24 mouse cellular contexts compared by ENCODE assay signal in the genomic region with DNA sequence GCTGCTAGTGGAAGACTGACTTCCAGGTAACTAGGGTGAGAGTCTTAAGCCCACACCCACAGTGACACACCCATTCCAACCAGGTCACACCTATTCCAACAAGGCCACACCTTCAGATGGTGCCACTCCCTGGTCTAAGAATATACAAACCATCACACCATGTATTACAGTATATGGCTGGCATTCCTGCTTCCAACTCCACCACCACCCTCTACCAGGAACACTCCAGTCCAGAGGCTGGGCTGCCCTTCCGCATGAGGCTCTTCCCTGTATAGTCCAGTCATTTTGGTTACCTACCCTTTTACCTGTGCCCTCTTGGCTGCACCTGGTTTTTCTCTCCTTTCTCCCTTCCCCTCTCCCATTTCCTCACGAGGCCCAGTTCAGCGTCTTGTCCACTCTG. TPM values are rescaled to one million over a fixed set of nuclear protein-coding genes. Genes with fewer than 3 reads are reported as not detected.
A peak's percentile ranks its signal among the peaks of the same experiment; 100 is the strongest.
DNase-seq lines count a peak whose midpoint lies in the region; ATAC-seq and TF ChIP-seq lines count a peak whose summit lies in the region.
"Not testable (repeated sequence)": the region's sequence is repeated elsewhere in the genome, so short reads cannot be mapped to it uniquely, and the experiment has no call there.
"Had no signal": no experiment of that assay in that cellular context is flagged by ENCODE, and none has a peak within 500 bp of the region (broad histone marks: within the 10 kb centered on the region; RNA-seq: fewer than 3 reads in every experiment).

No protein-coding gene starts in this region.

- in situ Hi-C loops in ES-E14 (cut with MboI; ENCODE audit: low sequenced_read_pairs in 2 of 2, unreplicated experiment in 2 of 2) = not testable (repeated sequence)

- not testable (repeated sequence) for H3K9me3 ChIP-seq in ES-E14 (ENCODE audit: control insufficient read depth, insufficient read depth, low read depth, low read length); intestine, embryonic 14.5 days (ENCODE audit: control insufficient read depth, low read length); intestine, embryonic 15.5 days; midbrain, embryonic 11.5 days (ENCODE audit: control insufficient read depth, low read length); stomach, postnatal 0 days (ENCODE audit: control insufficient read depth, low read length)

- TF ChIP-seq EP300 in stomach, postnatal 0 days (optimal IDR thresholded peaks at IDR 0.05) = not testable (repeated sequence)

- 0 out of 2 replicates have a peak, but pooled peaks have one; percentile 27 for ATAC-seq in intestine, embryonic 14.5 days (replicated peaks; ENCODE audit: low FRiP score, low TSS enrichment, low read depth)
- ATAC-seq in intestine, embryonic 15.5 days = peak; percentile 61; the same call in 1 of the 2 replicates
- ATAC-seq in midbrain, embryonic 11.5 days (ENCODE audit: low FRiP score) = not testable (repeated sequence)
- ATAC-seq in stomach, postnatal 0 days (ENCODE audit: low FRiP score, low TSS enrichment) = peak; percentile 91

- 76% methylated on average over 3 of the region's 3 CpGs for WGBS in intestine, embryonic 14.5 days
- 68% methylated on average over 3 of the region's 3 CpGs for WGBS in intestine, embryonic 15.5 days
- WGBS in large intestine, adult 2 months = 64% methylated on average over 3 of the region's 3 CpGs
- 90% methylated on average over 3 of the region's 3 CpGs for whole genome bisulfite sequencing in midbrain, embryonic 11.5 days
- WGBS in stomach, postnatal 0 days = 71% methylated on average over 3 of the region's 3 CpGs

- peaks cover 15 to 31% of the 10 kb centered on the region in 2 experiments for H3K4me1 ChIP-seq in ES-E14 (ENCODE audit: control insufficient read depth in 2 of 2, insufficient read depth in 2 of 2, low read length in 2 of 2, poor library complexity in 1 of 2)
- not testable (repeated sequence) for H3K4me1 ChIP-seq in intestine, embryonic 14.5 days (replicated peaks; ENCODE audit: control insufficient read depth, insufficient read depth, low read length); intestine, embryonic 15.5 days (replicated peaks); midbrain, embryonic 11.5 days (ENCODE audit: control insufficient read depth, insufficient read depth, low read length); stomach, postnatal 0 days (replicated peaks; ENCODE audit: control insufficient read depth, insufficient read depth); testis, adult 2 months (ENCODE audit: control insufficient read depth, insufficient read depth, low read length)

- not testable (repeated sequence) for H3K4me2 ChIP-seq in intestine, embryonic 14.5 days (ENCODE audit: low read length); intestine, embryonic 15.5 days (replicated peaks); midbrain, embryonic 11.5 days; stomach, postnatal 0 days (replicated peaks; ENCODE audit: low read depth)

- not testable (repeated sequence) for TF ChIP-seq CTCF in stomach, postnatal 0 days (IDR thresholded peaks at IDR 0.05; ENCODE audit: low read depth); testis, adult 2 months (IDR thresholded peaks at IDR 0.05; ENCODE audit: control insufficient read depth, insufficient read depth, insufficient replicate concordance, low read depth, low read length)

- H3K9ac ChIP-seq in ES-E14 (ENCODE audit: insufficient read depth, low read depth, low read length, poor library complexity, severe bottlenecking); intestine, embryonic 14.5 days (ENCODE audit: low read length); intestine, embryonic 15.5 days; midbrain, embryonic 11.5 days (ENCODE audit: low read length); stomach, postnatal 0 days (ENCODE audit: low read length): not testable (repeated sequence)

- H3K36me3 ChIP-seq in ES-E14 (ENCODE audit: control insufficient read depth, insufficient read depth, low read length, poor library complexity, severe bottlenecking); intestine, embryonic 14.5 days (ENCODE audit: control insufficient read depth, insufficient read depth, low read length); intestine, embryonic 15.5 days; midbrain, embryonic 11.5 days (ENCODE audit: control insufficient read depth, insufficient read depth, low read length); stomach, postnatal 0 days (ENCODE audit: control insufficient read depth, insufficient read depth, low read length); testis, adult 2 months (ENCODE audit: control insufficient read depth, insufficient read depth, low read length): not testable (repeated sequence)

- not testable (repeated sequence) for DNase-seq in ES-E14 (ENCODE audit: low read depth, low spot score); intestine, embryonic 14.5 days (ENCODE audit: low spot score); stomach, postnatal 0 days (ENCODE audit: low spot score)
- peak; percentile 51 for DNase-seq in heart, adult 11 months
- DNase-seq in large intestine, adult 2 months (ENCODE audit: low read depth, low spot score) = peak; percentile 3
- peak; percentile 70 for DNase-seq in midbrain, embryonic 11.5 days (ENCODE audit: low spot score, missing footprints)

- not testable (repeated sequence) for TF ChIP-seq POLR2A in testis, adult 2 months (IDR thresholded peaks at IDR 0.05; ENCODE audit: control insufficient read depth, low read depth, low read length)

- not testable (repeated sequence) for H3K4me3 ChIP-seq in ES-E14 (ENCODE audit: insufficient read depth in 1 of 2, low read depth in 1 of 2, low read length in 2 of 2, poor library complexity in 1 of 2, severe bottlenecking in 1 of 2); intestine, embryonic 14.5 days (ENCODE audit: low read depth, low read length); intestine, embryonic 15.5 days (replicated peaks); midbrain, embryonic 11.5 days (ENCODE audit: low read depth, low read length); stomach, postnatal 0 days (ENCODE audit: low read depth, low read length)
- H3K4me3 ChIP-seq in testis, adult 2 months (ENCODE audit: control insufficient read depth, low read depth, low read length) = peak overlapping the region; percentile 61

- not testable (repeated sequence) for H3K27me3 ChIP-seq in intestine, embryonic 14.5 days (replicated peaks; ENCODE audit: control insufficient read depth, insufficient read depth, low read length); intestine, embryonic 15.5 days (replicated peaks); midbrain, embryonic 11.5 days (ENCODE audit: control insufficient read depth, insufficient read depth, low read length); stomach, postnatal 0 days (ENCODE audit: control insufficient read depth, insufficient read depth, low read length); testis, adult 2 months (ENCODE audit: control insufficient read depth, insufficient read depth, low read length)

- 0 out of 2 replicates have a peak overlapping the region, but pooled peaks have one; percentile 14 for H3K27ac ChIP-seq in ES-E14 (ENCODE audit: insufficient read depth, low read depth, low read length, poor library complexity, severe bottlenecking)
- H3K27ac ChIP-seq in intestine, embryonic 14.5 days (ENCODE audit: low read depth); intestine, embryonic 15.5 days; midbrain, embryonic 11.5 days (ENCODE audit: low read depth, low read length); stomach, postnatal 0 days (replicated peaks); testis, adult 2 months (ENCODE audit: control insufficient read depth, insufficient read depth, low read depth, low read length): not testable (repeated sequence)

RNA-seq across cellular contexts. Expression of a gene that starts 28.7 kb away (rescaled TPM):
- total RNA-seq in ES-E14 (2012; rRNA removed) = not detected in 2 replicates
- polyA plus RNA-seq in intestine, embryonic 14.5 days (2014; fragmentation: Nextera tagmentation; extraction: Ambion mirVana) = not detected in 2 replicates
- polyA plus RNA-seq in intestine, embryonic 15.5 days (2015; fragmentation: Nextera tagmentation; extraction: Ambion mirVana) = not detected in 2 replicates
- polyA plus RNA-seq in large intestine, adult 2 months (2012; rRNA removed) = not detected in 2 replicates
- not detected in 2 replicates for polyA plus RNA-seq in midbrain, embryonic 11.5 days (2014; fragmentation: Nextera tagmentation; extraction: Ambion mirVana)
- not detected in 2 replicates for polyA plus RNA-seq in stomach, postnatal 0 days (2015; fragmentation: Nextera tagmentation; extraction: Ambion mirVana)
- 553 and 559 TPM in 2 replicates for polyA plus RNA-seq in testis, adult 2 months (2012; rRNA removed)
- total RNA-seq: adrenal gland, adult 18-20 months; adrenal gland, adult 2 months; adrenal gland, adult 8-10 months; adrenal gland, postnatal 10 days; adrenal gland, postnatal 14 days; adrenal gland, postnatal 25 days; adrenal gland, postnatal 36 days; adrenal gland, postnatal 4 days; CH12.LX; G1E; MEL had no signal
- polyA plus RNA-seq: activated CD4-positive, CD25-positive, alpha-beta regulatory T cell, adult 4 months; adrenal gland, adult 2 months; brain, embryonic 14.5 days; C2C12; CD4-positive, CD25-positive, alpha-beta regulatory T cell, adult 4 months; G1E; Patski had no signal

Comparison
In these comparisons a context has a peak if more than half of its experiments do, and no peak if none do; other contexts are left out.
1. RNA of a gene that starts 28.7 kb away (polyA plus RNA-seq): 553 to 559 TPM in testis, adult 2 months; not detected in stomach, postnatal 0 days, not detected in intestine, embryonic 14.5 days, not detected in intestine, embryonic 15.5 days, not detected in large intestine, adult 2 months and not detected in midbrain, embryonic 11.5 days; every median in the first group is over 100 times any median in the second.